Mouse (Mus musculus) liver, adult 2 months (tissue): ENCODE results near the gene Tmem108. TPM values are rescaled to one million over a fixed set of nuclear protein-coding genes. Genes with fewer than 3 reads are reported as not detected.

ENCODE experiments used
- DNase-seq: peaks from one replicate; pipeline ENCODE4 v3.0.0-alpha.2; 2011; ENCODE audit warnings: low read depth, low spot score; ENCODE audit errors: extremely low read depth
- H3K27ac ChIP-seq: fragments of 200-500 bp; replicated peaks from 2 replicates; pipeline ENCODE4 v1.5.1; 2012; ENCODE audit warnings: low read depth, mild to moderate bottlenecking, control low read depth, inconsistent platforms, low read length; ENCODE audit not compliant: insufficient read depth
- H3K27me3 ChIP-seq: fragments of 200-500 bp; 2 replicates; pipeline ENCODE4 v1.6.1; 2012; ENCODE audit warnings: mild to moderate bottlenecking, moderate library complexity, low read length, inconsistent platforms; ENCODE audit not compliant: control insufficient read depth, insufficient read depth
- H3K36me3 ChIP-seq: fragments of 200-500 bp; 2 replicates; pipeline ENCODE4 v1.6.1; 2012; ENCODE audit warnings: low read length, inconsistent platforms; ENCODE audit not compliant: control insufficient read depth, insufficient read depth
- H3K4me1 ChIP-seq: fragments of 200-500 bp; 2 replicates; pipeline ENCODE4 v1.6.1; 2011; ENCODE audit warnings: low read length; ENCODE audit not compliant: control insufficient read depth, insufficient read depth
- H3K4me3 ChIP-seq: fragments of 200-500 bp; 2 replicates; pipeline ENCODE4 v1.5.1; 2011; ENCODE audit warnings: low read depth, mild to moderate bottlenecking, control low read depth, low read length, moderate library complexity; ENCODE audit not compliant: insufficient read depth
- H3K79me2 ChIP-seq: fragments of 200-500 bp; 2 replicates; pipeline ENCODE4 v1.6.1; 2012; ENCODE audit warnings: inconsistent platforms, mild to moderate bottlenecking, low read length, moderate library complexity; ENCODE audit not compliant: control insufficient read depth, insufficient read depth
- H3K9ac ChIP-seq: fragments of 200-500 bp; 2 replicates; pipeline ENCODE4 v1.6.1; 2012; ENCODE audit warnings: low read depth, mild to moderate bottlenecking, control low read depth, inconsistent platforms, low read length
- CTCF ChIP-seq: fragments of 200-500 bp; IDR thresholded peaks from 2 replicates; pipeline ENCODE4 v1.5.1; 2011; ENCODE audit warnings: low read depth, low read length, control low read depth
- POLR2A ChIP-seq: fragments of 200-500 bp; IDR thresholded peaks from 2 replicates; pipeline ENCODE4 v1.6.1; 2011; ENCODE audit warnings: low read length, control low read depth; ENCODE audit not compliant: insufficient read depth; ENCODE audit errors: extremely low read depth
- WGBS: fragments of 180-500 bp; shearing (Covaris S2); methylation state at CpG from one replicate; pipeline ENCODE4 v1.1.7; 2018; 5-methylcytosine and 5-hydroxymethylcytosine counted together
- polyA plus RNA-seq: library from polyadenylated mRNA; depleted of rRNA; stranded (reverse); fragments of >200 nt; gene quantifications from 2 replicates; pipeline ENCODE4 v1.2.3, GENCODE M21; 2012
- total RNA-seq: library from RNA; depleted of rRNA; stranded (reverse); fragments of >200 nt; gene quantifications from 2 replicates; pipeline ENCODE4 v1.2.3, GENCODE M21; 2014

The Tmem108 gene
- total and polyA plus RNA-seq, 2 experiments: 0.09 to 0.40 TPM

- WGBS: 66% methylated on average over 21 of the region's 21 CpGs
- Histone ChIP-seq H3K4me3 (no peak overlapping the region), H3K27me3 (no peaks in the 10 kb centered on the region), H3K79me2 (no peaks in the 10 kb centered on the region), H3K4me1 (no peaks in the 10 kb centered on the region), H3K27ac (no peak overlapping the region), H3K36me3 (no peaks in the 10 kb centered on the region), H3K9ac (no peak overlapping the region)
- TF ChIP-seq POLR2A: no peak
- TF ChIP-seq CTCF: no peak
- DNase-seq: no peak
Measured at GRCm38 (mm10) chr9:103550661-103551248, 210.9 kb downstream of the Tmem108 start.

GRCm38 (mm10) chr9:103549178-103549577 is 212.5 kb downstream of the Tmem108 start:
- DNase-seq: no peak
- no peaks in the 10 kb centered on the region for H3K4me1 ChIP-seq
- no peak overlapping the region for H3K9ac ChIP-seq
- 79% methylated on average over 3 of the region's 3 CpGs for WGBS
- H3K27me3 ChIP-seq: no peaks in the 10 kb centered on the region
- no peak overlapping the region for H3K27ac ChIP-seq
- TF ChIP-seq CTCF (no peak), POLR2A (no peak)
- H3K36me3 ChIP-seq: no peaks in the 10 kb centered on the region
- H3K79me2 ChIP-seq: no peaks in the 10 kb centered on the region
- no peak overlapping the region for H3K4me3 ChIP-seq

DNA sequence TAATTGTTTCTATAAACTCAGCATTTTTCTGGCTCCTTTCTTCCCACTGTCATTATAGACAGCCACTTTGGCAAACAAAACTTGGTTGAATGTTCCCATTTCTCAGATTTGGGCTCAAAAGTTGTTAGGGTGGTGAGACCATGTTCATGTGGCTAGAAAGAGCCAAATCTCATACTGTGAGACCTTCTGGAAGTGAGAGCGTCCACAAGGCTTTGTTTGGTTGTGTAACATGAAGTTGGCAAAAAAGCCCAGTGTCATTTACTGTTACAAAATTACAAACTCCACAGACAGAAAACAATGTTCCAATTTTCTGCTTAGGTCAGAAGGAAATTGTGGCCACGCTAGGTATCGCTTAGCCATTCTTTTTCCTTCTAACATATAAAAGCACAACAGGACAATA is 213.0 kb downstream of the Tmem108 start:
- H3K79me2 ChIP-seq: no peaks in the 10 kb centered on the region
- TF ChIP-seq CTCF (no peak), POLR2A (no peak)
- no peaks in the 10 kb centered on the region for H3K27me3 ChIP-seq
- H3K27ac ChIP-seq: no peak overlapping the region
- no peak overlapping the region for H3K4me3 ChIP-seq
- H3K36me3 ChIP-seq: no peaks in the 10 kb centered on the region
- WGBS: 80% methylated on average over 3 of the region's 3 CpGs
- no peaks in the 10 kb centered on the region for H3K4me1 ChIP-seq
- H3K9ac ChIP-seq: no peak overlapping the region
- no peak for DNase-seq

DNA sequence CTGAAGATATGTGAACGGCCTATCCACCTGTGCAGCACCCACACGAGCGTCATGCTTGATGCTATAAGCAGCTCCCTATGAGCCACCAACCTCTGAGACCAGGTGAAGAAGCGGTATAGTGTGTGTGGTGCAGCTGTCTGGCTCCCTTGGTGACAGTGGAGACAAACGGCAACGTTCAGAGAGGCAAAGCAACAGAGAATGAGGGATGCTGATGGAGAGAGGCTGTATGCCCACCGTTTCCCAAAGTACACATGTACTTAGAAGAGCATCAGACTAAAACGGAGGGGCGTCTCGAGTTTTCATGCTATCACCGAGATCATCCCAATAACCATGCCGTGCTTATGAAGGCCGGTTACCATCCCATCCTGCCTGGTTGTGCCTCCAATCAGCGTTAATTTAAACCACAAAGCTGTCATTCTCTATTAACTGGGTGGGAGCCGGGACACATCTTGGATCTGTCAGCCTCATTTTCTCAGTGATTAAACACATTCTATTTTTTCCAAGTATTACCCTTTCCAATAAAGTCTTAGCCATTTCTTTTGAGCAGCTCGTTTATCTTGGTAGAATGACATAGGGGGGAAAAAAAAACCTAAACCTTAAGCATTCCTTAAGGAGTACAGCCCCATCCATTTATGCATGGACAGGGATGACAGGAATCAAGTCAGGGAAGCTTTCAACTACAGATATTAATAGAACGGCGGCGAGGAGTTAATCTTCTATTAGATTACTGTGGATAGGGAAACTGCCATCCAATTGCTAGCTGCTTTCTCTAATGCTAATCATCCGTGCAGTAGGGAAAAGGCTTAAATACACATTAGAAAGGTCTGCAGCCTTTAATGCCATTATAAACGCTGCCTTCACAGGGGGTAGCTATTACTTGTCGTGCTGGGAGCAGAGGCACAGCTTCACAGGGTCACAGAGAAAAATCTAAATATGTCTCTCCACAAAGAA is 214.7 kb downstream of the Tmem108 start:
- H3K27me3 ChIP-seq: no peaks in the 10 kb centered on the region
- H3K9ac ChIP-seq: no peak overlapping the region
- no peak overlapping the region for H3K27ac ChIP-seq
- no peaks in the 10 kb centered on the region for H3K79me2 ChIP-seq
- H3K4me3 ChIP-seq: no peak overlapping the region
- H3K36me3 ChIP-seq: no peaks in the 10 kb centered on the region
- TF ChIP-seq CTCF: no peak
- TF ChIP-seq POLR2A: no peak
- no peaks in the 10 kb centered on the region for H3K4me1 ChIP-seq
- DNase-seq: no peak
- WGBS: 83% methylated on average over 22 of the region's 22 CpGs

- Histone ChIP-seq H3K27me3 (no peaks in the 10 kb centered on the region), H3K36me3 (no peaks in the 10 kb centered on the region), H3K79me2 (no peaks in the 10 kb centered on the region), H3K4me1 (no peaks in the 10 kb centered on the region), H3K27ac (no peak overlapping the region), H3K9ac (no peak overlapping the region), H3K4me3 (no peak overlapping the region)
- TF ChIP-seq CTCF (no peak), POLR2A (no peak)
- 79% methylated on average over 4 of the region's 4 CpGs for WGBS
- no peak for DNase-seq
Measured at GRCm38 (mm10) chr9:103545729-103546128, 215.9 kb downstream of the Tmem108 start.

- H3K4me3 ChIP-seq: no peak overlapping the region
- no peaks in the 10 kb centered on the region for H3K27me3 ChIP-seq
- no peaks in the 10 kb centered on the region for H3K79me2 ChIP-seq
- WGBS: 77% methylated on average over 4 of the region's 4 CpGs
- DNase-seq: no peak
- no peaks in the 10 kb centered on the region for H3K36me3 ChIP-seq
- no peak for TF ChIP-seq CTCF
- no peak for TF ChIP-seq POLR2A
- no peak overlapping the region for H3K27ac ChIP-seq
- no peak overlapping the region for H3K9ac ChIP-seq
- no peaks in the 10 kb centered on the region for H3K4me1 ChIP-seq
Measured at GRCm38 (mm10) chr9:103545271-103545670, 216.4 kb downstream of the Tmem108 start.
